Mouse (Mus musculus) olfactory bulb, adult 2 months (tissue): ENCODE measurements around the gene Minpp1.

Experiments
- CTCF ChIP-seq: fragments of 200-500 bp; IDR thresholded peaks from 2 replicates; pipeline ENCODE4 v1.5.1; 2012; ENCODE audit warnings: low read depth, mild to moderate bottlenecking, low read length, moderate library complexity; ENCODE audit not compliant: insufficient read depth
- POLR2A ChIP-seq: fragments of 200-500 bp; IDR thresholded peaks from 2 replicates; pipeline ENCODE4 v1.6.1; 2012; ENCODE audit warnings: mild to moderate bottlenecking, low read depth, low read length, moderate library complexity; ENCODE audit not compliant: insufficient read depth

DNA sequence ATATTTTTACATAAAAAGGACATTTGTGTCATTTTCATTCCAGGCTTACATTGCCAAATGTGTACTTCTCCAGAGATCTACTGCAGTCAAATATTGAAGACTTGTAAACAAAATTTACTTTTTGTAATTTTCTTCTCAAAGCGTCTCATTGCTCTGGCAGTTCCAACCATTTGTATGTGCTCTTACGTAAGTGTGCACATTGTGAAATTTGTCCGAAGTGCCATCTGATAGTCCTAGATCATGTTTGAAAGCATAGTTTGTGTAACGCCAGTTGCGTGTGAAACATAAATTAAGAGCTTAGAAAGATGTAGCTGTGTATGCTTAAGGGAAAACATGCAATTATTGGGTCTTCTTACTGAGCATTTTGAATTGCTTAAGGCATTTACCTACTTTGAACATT lies 20.9 kb downstream of the Minpp1 start:
- TF ChIP-seq POLR2A (no peak), CTCF (no peak)
